Mouse (Mus musculus) natural killer cell, adult 2 months (primary cell): Measurements from ENCODE around the gene Klk10.

Experiments used
- DNase-seq, 2 experiments: peaks; one replicate each; pipeline ENCODE4 v3.0.0; 2022; ENCODE audit warnings: low spot score in 2 of 2

Klk10 gene

GRCm38 (mm10) chr7:43796355-43796754, 15.5 kb downstream of the Klk10 start:
- no peak for DNase-seq

GRCm38 (mm10) chr7:43797333-43797769, 16.5 kb downstream of the Klk10 start, which contains the start of gene Klk8:
Klk8 (plus strand) TSS chr7:43797577.
- peak in 1 of 2 experiments; percentile 26 for DNase-seq

GRCm38 (mm10) chr7:43797844-43798462, 17.1 kb downstream of the Klk10 start:
- peak in 1 of 2 experiments; percentile 11 for DNase-seq

- no peak for DNase-seq
These were observed 19.0 kb downstream of the Klk10 start for GRCm38 (mm10) chr7:43799876-43800275.

GRCm38 (mm10) chr7:43810994-43811393, 30.2 kb downstream of the Klk10 start, which contains the start of gene Klk7:
Klk7 (plus strand) TSS chr7:43811294.
- DNase-seq = no peak

GRCm38 (mm10) chr7:43815211-43815610, 34.4 kb downstream of the Klk10 start:
- DNase-seq = no peak

GRCm38 (mm10) chr7:43816746-43817145, 35.9 kb downstream of the Klk10 start:
- no peak for DNase-seq

- no peak for DNase-seq
These were observed 40.7 kb downstream of the Klk10 start for GRCm38 (mm10) chr7:43821581-43821980.

- no peak for DNase-seq
These were observed 43.4 kb downstream of the Klk10 start, which contains the start of gene Klk6 for GRCm38 (mm10) chr7:43824199-43824598. Klk6 (plus strand) TSS chr7:43824499.

- no peak for DNase-seq
These were observed 45.2 kb downstream of the Klk10 start for GRCm38 (mm10) chr7:43826056-43826455.

- DNase-seq = no peak
These were observed 46.9 kb downstream of the Klk10 start for GRCm38 (mm10) chr7:43827706-43828105.

- no peak for DNase-seq
These were observed 48.2 kb downstream of the Klk10 start for GRCm38 (mm10) chr7:43829006-43829405.
